Mouse (Mus musculus): ENCODE data around the gene Appl1. TPM values are rescaled to one million over a fixed set of nuclear protein-coding genes. Genes with fewer than 3 reads are reported as not detected.
A peak's percentile ranks its signal among the peaks of the same experiment; 100 is the strongest.

The Appl1 gene
- 3.7 and 5.4 TPM in 2 replicates for polyA plus RNA-seq (2012; rRNA removed)

DNA sequence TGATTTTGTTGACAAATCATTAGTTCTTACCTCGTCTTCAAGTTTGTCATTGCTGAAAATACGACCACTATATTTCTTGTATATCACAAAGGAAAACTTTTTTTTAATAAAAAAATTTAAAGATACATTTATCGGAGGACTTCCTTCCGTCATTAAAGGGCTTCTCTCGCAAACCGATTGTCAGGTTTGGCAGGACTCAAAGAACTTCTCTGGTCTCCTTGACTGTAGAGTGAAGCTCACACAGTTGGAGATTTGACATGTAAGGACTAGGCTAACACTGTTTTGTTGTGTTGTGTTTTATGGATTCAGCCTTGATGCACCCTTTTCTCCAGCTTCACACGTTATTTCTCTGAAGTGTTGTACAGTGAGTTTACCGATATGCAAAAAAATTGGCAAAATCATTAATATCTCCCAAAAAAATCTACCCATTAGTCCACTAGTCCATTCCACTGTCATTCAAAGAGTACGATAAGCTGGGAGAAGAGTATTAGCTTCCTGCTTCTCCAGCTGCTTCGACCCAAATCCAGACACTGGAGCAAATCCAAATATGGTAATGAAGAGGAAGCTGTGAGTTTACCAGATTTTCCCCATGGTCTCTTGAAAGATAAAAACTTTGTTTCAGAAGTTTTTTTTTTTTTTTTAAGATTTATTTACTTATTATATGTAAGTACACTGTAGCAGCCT lies at the start of gene Appl1:
Gene Appl1, minus strand, starts transcription at position 127 of the 684 bp plus-strand sequence.
- no peaks in the 10 kb centered on the region for H3K36me3 ChIP-seq (ENCODE audit: control insufficient read depth, insufficient read depth, low read length)
- WGBS, result 35% methylated on average over 10 of the region's 10 CpGs
- H3K27ac ChIP-seq (ENCODE audit: insufficient read depth, low read depth, low read length), result peak within 1 kb of the TSS; percentile 71
- peak within 1 kb of the TSS; percentile 95 for H3K4me3 ChIP-seq (ENCODE audit: insufficient read depth, low read depth, low read length)
- peak; percentile 37 for DNase-seq
- peaks cover 7% of the 10 kb centered on the region; the same call in 1 of the 2 replicates for H3K4me1 ChIP-seq (ENCODE audit: control insufficient read depth, insufficient read depth, low read length)
- TF ChIP-seq POLR2A (IDR thresholded peaks at IDR 0.05; ENCODE audit: low read depth, low read length) (no peak), CTCF (conservative IDR thresholded peaks at IDR 0.05; ENCODE audit: insufficient read depth, insufficient read length, low read depth, low read length) (no peak)
- H3K27me3 ChIP-seq (replicated peaks; ENCODE audit: control insufficient read depth, insufficient read depth, low read length), result no peaks in the 10 kb centered on the region

DNA sequence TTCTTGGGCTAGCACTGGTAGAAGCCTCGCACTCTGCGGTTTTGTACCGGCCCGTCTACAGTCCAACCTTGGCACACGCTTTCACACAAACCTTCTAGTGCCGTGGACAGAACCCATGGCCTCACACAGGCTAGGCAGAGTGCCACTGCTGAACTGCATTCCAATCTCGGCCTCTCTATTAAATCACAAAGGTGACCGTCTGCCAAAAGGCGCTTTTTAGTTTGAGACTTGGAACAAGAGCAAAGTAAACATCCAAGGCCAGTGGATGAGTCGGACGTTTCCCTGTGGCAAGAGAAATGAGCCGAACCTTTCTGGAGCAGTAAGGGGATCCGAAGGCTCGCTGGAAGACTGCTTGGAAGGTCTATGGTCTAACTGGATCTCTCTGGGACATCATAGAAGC lies 48.8 kb upstream of the Appl1 start:
- peak; percentile 68 for DNase-seq
- Histone ChIP-seq H3K36me3 (ENCODE audit: control insufficient read depth, insufficient read depth, low read length) (no peaks in the 10 kb centered on the region), H3K27ac (ENCODE audit: insufficient read depth, low read depth, low read length) (no peak overlapping the region), H3K4me1 (ENCODE audit: control insufficient read depth, insufficient read depth, low read length) (no peaks in the 10 kb centered on the region), H3K27me3 (replicated peaks; ENCODE audit: control insufficient read depth, insufficient read depth, low read length) (no peaks in the 10 kb centered on the region), H3K4me3 (ENCODE audit: insufficient read depth, low read depth, low read length) (no peak overlapping the region)
- no peak for TF ChIP-seq POLR2A (IDR thresholded peaks at IDR 0.05; ENCODE audit: low read depth, low read length)
- TF ChIP-seq CTCF (conservative IDR thresholded peaks at IDR 0.05; ENCODE audit: insufficient read depth, insufficient read length, low read depth, low read length), result no peak
- 51% methylated on average over 14 of the region's 14 CpGs for WGBS

DNA sequence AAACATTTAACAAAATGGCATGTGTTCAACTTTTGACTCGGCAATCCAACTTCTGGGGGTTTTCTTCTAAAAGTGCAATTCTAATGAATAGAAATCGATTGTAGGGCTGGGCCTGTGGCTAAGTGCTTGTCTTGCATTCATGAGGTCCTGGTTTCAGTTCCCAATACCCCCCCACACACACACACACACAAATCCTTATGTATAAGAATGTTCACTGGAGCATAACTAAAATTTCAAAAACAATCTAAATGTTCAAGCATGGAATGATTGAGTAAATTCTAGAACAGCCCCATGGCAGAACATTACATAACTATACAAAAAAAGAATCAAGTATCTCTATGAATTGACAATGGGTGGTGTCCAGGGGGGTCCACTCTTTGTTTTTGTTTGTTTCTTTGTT lies 46.9 kb upstream of the Appl1 start:
- Histone ChIP-seq H3K4me3 (ENCODE audit: insufficient read depth, low read depth, low read length) (no peak overlapping the region), H3K27me3 (replicated peaks; ENCODE audit: control insufficient read depth, insufficient read depth, low read length) (no peaks in the 10 kb centered on the region), H3K4me1 (ENCODE audit: control insufficient read depth, insufficient read depth, low read length) (peaks cover 4% of the 10 kb centered on the region; the same call in 1 of the 2 replicates), H3K36me3 (ENCODE audit: control insufficient read depth, insufficient read depth, low read length) (no peaks in the 10 kb centered on the region), H3K27ac (ENCODE audit: insufficient read depth, low read depth, low read length) (no peak overlapping the region)
- 93% methylated on average over 2 of the region's 2 CpGs for WGBS
- DNase-seq, result no peak
- TF ChIP-seq CTCF (conservative IDR thresholded peaks at IDR 0.05; ENCODE audit: insufficient read depth, insufficient read length, low read depth, low read length) (no peak), POLR2A (IDR thresholded peaks at IDR 0.05; ENCODE audit: low read depth, low read length) (no peak)

DNA sequence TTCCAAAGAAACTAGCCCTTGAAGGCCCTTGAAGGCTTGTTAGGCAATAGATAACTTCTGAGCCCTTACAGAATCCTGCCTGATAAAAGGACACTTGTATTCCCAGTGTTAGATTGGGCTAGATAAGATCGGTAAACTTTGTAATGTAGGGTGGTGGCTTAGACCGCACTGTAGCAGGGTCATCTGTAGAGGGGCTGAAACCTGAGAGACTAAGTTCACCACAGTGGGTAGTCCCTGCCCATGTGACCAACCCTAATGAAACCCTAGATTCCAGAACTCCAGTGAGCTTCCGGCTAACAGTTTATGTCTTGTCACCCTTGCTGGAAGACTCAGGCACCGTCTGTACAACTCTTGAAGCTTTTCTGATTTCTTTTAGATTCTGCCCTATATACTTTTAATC lies 42.6 kb upstream of the Appl1 start:
- Histone ChIP-seq H3K27me3 (replicated peaks; ENCODE audit: control insufficient read depth, insufficient read depth, low read length) (no peaks in the 10 kb centered on the region), H3K4me1 (ENCODE audit: control insufficient read depth, insufficient read depth, low read length) (peaks cover 4% of the 10 kb centered on the region; the same call in 1 of the 2 replicates), H3K27ac (ENCODE audit: insufficient read depth, low read depth, low read length) (no peak overlapping the region), H3K36me3 (ENCODE audit: control insufficient read depth, insufficient read depth, low read length) (no peaks in the 10 kb centered on the region), H3K4me3 (ENCODE audit: insufficient read depth, low read depth, low read length) (no peak overlapping the region)
- WGBS, result 50% methylated on average over 4 of the region's 4 CpGs
- DNase-seq, result no peak
- TF ChIP-seq CTCF (conservative IDR thresholded peaks at IDR 0.05; ENCODE audit: insufficient read depth, insufficient read length, low read depth, low read length), result no peak
- TF ChIP-seq POLR2A (IDR thresholded peaks at IDR 0.05; ENCODE audit: low read depth, low read length), result no peak

DNA sequence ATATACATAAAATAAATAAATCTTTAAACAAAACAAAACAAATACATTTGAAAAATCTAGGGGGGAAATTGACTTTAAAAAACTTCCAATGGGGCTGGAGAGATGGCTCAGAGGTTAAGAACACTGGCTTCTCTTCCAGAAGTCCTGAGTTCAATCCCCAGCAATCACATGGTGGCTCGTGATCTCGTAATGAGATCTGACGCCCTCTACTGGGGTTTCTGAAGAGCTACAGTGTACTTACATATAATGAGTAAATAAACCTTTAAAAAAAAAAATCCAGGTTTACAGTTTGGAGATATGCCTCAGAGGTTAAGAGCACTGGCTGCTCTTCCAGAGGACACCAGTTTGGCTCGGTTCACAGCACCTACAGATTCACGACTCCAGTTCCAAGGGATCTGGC lies 40.5 kb upstream of the Appl1 start:
- Histone ChIP-seq H3K4me3 (ENCODE audit: insufficient read depth, low read depth, low read length) (no peak overlapping the region), H3K27ac (ENCODE audit: insufficient read depth, low read depth, low read length) (no peak overlapping the region), H3K27me3 (replicated peaks; ENCODE audit: control insufficient read depth, insufficient read depth, low read length) (no peaks in the 10 kb centered on the region), H3K36me3 (ENCODE audit: control insufficient read depth, insufficient read depth, low read length) (no peaks in the 10 kb centered on the region), H3K4me1 (ENCODE audit: control insufficient read depth, insufficient read depth, low read length) (peaks cover 4% of the 10 kb centered on the region; the same call in 1 of the 2 replicates)
- DNase-seq, result no peak
- WGBS, result 77% methylated on average over 5 of the region's 5 CpGs
- TF ChIP-seq POLR2A (IDR thresholded peaks at IDR 0.05; ENCODE audit: low read depth, low read length) (no peak), CTCF (conservative IDR thresholded peaks at IDR 0.05; ENCODE audit: insufficient read depth, insufficient read length, low read depth, low read length) (no peak)

DNA sequence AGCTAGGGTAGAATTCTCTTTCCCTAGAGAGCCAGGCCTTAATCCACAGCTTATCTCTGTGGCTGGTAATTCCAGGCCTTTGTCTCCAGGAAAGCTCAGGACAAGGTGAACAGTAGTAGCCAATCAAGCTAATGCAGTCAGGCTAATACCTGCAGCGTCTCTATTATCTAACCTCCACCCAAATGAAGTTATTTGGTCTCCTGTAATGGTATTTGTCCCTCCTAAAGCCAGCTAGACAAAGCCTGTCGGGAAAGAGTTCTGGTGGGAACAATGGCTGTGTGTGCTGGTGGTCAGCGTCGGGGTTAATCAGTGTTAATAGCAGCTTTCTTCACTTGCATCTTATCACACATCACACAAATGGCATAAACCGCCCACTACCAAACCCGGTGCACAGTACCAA lies 34.9 kb upstream of the Appl1 start:
- TF ChIP-seq POLR2A (IDR thresholded peaks at IDR 0.05; ENCODE audit: low read depth, low read length), result no peak
- no peak for TF ChIP-seq CTCF (conservative IDR thresholded peaks at IDR 0.05; ENCODE audit: insufficient read depth, insufficient read length, low read depth, low read length)
- no peak overlapping the region for H3K27ac ChIP-seq (ENCODE audit: insufficient read depth, low read depth, low read length)
- DNase-seq, result no peak
- no peaks in the 10 kb centered on the region for H3K27me3 ChIP-seq (replicated peaks; ENCODE audit: control insufficient read depth, insufficient read depth, low read length)
- no peaks in the 10 kb centered on the region for H3K4me1 ChIP-seq (ENCODE audit: control insufficient read depth, insufficient read depth, low read length)
- 65% methylated on average over 6 of the region's 6 CpGs for WGBS
- no peaks in the 10 kb centered on the region for H3K36me3 ChIP-seq (ENCODE audit: control insufficient read depth, insufficient read depth, low read length)
- no peak overlapping the region for H3K4me3 ChIP-seq (ENCODE audit: insufficient read depth, low read depth, low read length)

DNA sequence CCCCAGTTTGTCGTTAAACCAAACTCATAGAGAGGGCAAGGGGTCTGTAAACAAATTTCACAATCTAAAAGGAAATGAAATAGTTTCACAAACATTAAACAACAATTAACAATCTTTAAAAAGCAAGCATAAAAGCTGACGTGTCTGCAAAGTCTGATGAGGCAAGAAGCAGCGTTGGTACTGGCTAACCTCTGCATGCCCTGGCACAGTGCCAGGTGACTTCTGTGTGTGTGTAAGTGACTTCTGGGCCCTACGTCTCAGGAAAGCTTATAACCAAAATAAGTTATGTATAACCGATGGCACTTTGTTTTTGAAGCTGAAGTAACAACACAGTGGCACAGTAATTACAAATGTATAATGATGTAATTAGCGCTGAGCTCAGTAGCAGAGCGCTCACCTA lies 33.9 kb upstream of the Appl1 start:
- Histone ChIP-seq H3K27ac (ENCODE audit: insufficient read depth, low read depth, low read length) (no peak overlapping the region), H3K27me3 (replicated peaks; ENCODE audit: control insufficient read depth, insufficient read depth, low read length) (no peaks in the 10 kb centered on the region), H3K36me3 (ENCODE audit: control insufficient read depth, insufficient read depth, low read length) (no peaks in the 10 kb centered on the region), H3K4me1 (ENCODE audit: control insufficient read depth, insufficient read depth, low read length) (no peaks in the 10 kb centered on the region), H3K4me3 (ENCODE audit: insufficient read depth, low read depth, low read length) (no peak overlapping the region)
- 54% methylated on average over 7 of the region's 7 CpGs for WGBS
- no peak for DNase-seq
- TF ChIP-seq CTCF (conservative IDR thresholded peaks at IDR 0.05; ENCODE audit: insufficient read depth, insufficient read length, low read depth, low read length) (no peak), POLR2A (IDR thresholded peaks at IDR 0.05; ENCODE audit: low read depth, low read length) (no peak)

Measured in kidney, adult 2 months (tissue).